Mouse (Mus musculus) Muller cell, postnatal 12 days (primary cell): ENCODE data around the gene Tacstd2.
"Not testable (repeated sequence)": the region's sequence is repeated elsewhere in the genome, so short reads cannot be mapped to it uniquely, and the experiment has no call there.

Source experiments
- DNase-seq: peaks from one replicate; pipeline ENCODE4 v3.0.0-alpha.2; 2015; ENCODE audit errors: inconsistent ontology term

Tacstd2 gene

DNA sequence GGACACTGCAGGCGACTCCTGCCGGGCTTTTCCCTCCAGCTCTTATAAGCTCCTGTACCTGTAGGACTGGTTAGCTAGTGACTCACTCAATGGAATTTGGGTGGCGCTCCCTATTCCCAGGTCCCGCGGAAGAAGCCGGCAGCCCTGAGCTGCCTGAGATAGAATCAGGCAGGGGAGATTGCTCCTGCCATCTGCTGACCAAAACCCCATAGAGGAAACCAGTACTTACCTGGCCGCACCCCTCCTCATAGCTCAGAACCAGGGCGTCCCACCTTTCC is at the start of gene Tacstd2:
Tacstd2 (minus strand) TSS at position 20 of the 278 bp plus-strand sequence.
- no peak for DNase-seq

DNA sequence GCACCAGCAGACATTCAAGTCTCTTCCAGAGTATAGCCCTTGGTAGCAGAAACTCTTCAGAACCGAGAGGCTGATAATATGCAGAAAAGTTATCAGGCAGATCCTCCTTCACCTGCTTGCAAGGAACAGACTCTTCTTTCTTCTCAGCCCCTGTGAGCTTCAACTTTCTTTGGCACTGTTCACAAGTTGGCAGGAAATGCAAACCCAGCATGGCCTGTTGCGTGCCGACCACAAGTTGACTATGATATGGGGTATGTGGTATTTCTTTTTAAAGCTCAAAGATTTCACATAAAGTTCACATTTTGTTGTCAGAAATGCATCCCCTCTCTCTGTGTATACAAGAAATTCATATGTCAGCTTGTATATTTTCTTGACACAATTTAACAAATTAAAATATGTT is 30.7 kb upstream of the Tacstd2 start:
- no peak for DNase-seq

- DNase-seq: no peak
Observed at GRCm38 (mm10) chr6:67555376-67555775, 19.8 kb upstream of the Tacstd2 start.

GRCm38 (mm10) chr6:67549550-67549949 is 14.0 kb upstream of the Tacstd2 start:
- DNase-seq: no peak

DNA sequence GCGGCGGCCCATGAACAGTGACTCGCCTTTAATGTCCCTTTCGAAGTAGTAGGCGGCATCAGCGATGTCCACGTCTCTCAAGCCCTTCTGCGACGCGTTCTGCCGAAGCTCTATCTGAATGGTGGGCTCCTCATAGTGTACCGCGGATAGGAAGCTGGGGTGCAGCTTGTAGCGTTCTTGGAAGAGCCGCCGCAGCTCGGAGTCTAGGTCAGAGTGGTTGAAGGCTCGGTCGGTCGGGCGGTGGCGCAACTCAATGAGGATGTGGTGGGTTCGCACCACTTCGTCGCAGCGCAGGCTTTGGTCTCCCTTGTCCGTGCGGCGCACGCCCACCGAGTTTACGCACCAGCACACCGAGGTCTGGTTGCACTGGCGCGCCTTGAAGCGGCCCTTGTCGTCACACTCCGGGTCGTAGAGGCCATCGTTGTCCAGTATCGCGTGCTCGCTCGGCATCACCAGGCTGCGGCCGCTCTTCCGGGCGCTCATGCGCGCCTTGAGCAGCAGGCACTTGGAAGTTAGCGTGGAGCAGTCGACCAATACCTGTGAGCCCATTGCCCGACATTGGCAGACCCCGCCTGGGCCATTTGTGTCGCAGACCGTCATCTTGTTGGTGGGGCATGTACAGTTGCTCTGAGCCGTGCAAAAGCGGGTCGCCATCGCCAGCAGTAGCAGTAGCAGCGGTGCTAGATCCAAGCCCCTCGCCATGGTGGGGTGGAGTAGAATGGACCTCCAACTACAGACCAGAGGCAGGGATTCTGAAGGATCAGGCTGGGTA is 405 bp downstream of the Tacstd2 start:
- peak; percentile 33 for DNase-seq

DNA sequence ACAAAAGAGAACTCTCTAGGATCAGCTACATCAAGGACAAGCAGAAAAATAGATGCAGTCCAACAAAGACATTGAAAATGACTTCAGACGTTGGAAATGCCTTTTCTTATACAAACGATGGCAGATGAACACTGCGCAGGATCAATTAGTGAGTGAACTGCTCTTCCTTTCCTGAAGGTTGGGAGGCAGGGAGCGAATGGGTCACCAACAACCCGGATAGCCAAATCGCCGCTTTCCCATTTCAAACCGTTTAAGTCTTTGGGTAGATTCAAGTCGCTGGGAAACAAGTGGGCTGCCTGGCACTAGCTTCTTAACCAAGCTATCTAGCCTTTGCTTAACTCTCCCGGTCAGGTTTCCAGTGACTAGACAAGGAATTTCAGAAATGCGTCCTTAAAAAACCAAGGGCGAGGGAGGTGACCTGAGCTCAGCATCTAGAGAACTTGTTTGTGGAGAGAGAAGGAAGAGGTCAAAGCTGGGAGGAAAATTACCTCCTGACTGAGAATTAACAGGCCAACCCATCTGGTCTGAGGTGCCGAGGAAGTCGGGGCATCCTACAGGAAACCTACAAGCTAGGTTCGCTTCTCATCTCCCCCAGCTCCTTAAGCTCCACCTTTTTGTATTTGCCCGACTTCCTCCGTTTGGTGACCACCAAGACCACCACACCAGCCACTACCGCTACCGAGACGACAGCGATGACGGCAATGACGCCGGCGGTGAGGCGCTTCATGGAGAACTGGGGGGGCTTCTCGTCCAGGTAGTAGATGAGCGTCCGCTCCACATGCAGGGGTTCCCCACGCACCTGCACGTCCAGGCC is 1.2 kb downstream of the Tacstd2 start:
- peak; percentile 46 for DNase-seq

DNA sequence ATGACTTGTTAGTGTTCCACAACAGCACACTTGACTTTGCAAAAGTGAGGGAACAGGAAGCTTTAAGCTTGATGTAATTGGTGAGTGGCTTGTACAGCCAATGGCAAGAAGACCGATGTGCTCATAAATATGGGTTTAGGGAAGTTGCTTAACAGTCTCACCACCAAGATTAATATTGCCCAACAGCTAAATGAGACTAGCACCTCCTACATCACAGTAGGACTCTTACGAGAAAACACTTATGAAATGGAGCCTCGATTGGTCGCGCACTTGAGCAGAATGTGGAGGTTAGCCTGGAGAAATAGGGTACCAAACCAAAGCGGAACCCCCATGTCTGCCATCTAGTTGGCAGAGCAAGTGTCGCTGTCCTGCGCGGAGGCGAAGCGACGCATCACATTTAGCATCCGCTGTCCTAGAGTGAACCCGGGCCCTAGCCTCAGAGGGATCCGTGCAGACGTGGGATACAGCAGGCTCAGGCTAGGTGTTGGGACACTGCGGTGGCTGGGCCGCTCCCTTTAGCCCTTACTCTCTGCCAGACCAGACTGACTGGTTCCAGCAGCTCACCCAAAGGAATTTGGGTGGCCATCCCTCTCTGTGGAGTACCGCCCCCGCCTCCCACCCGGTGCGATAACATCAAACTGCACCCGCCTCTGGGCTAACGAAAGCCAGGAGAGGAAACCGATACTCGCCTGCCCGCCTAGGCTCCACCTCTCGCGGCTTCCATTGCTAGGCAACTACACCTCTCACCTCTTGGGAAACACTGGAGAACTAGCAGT is 2.7 kb downstream of the Tacstd2 start:
- peak; percentile 36 for DNase-seq

DNA sequence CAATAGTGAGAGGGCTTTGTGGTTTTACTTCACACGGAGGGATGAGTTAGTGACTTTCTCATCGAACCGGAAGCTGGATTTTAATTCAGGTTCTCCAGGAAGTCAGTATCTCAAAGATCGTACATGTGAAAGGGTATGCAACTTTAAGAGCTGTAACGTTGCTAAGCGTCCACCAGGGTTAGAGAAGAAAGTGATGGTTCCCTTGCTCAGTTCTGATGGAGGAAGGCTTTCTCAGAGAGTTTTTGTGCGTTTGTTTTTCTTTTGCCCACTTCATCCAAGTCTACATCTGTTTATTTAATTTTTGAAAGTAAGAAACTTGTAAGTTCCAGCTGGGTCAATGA is 3.8 kb downstream of the Tacstd2 start:
- no peak for DNase-seq

GRCm38 (mm10) chr6:67530992-67531821 is 4.4 kb downstream of the Tacstd2 start:
- no peak for DNase-seq

DNA sequence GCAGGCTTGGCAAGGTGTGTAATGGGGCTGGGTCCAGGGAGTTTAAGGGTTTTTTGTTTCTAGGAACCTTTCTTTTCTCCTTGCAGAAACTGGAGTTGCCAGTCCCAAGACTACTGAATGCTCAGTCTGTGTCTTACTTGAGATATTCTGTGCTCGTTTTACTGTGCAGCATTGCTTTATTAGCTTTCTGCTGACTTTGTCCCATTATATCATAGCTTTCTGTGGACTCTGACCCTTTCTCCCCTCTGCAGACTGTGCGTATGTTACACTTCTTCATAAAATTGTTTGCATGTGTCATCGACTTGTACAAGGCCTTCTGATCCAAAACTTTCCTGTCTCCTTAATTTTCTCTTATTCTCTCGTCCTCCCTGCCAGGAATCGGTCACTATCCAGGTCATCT is 9.2 kb downstream of the Tacstd2 start:
- DNase-seq: no peak

DNA sequence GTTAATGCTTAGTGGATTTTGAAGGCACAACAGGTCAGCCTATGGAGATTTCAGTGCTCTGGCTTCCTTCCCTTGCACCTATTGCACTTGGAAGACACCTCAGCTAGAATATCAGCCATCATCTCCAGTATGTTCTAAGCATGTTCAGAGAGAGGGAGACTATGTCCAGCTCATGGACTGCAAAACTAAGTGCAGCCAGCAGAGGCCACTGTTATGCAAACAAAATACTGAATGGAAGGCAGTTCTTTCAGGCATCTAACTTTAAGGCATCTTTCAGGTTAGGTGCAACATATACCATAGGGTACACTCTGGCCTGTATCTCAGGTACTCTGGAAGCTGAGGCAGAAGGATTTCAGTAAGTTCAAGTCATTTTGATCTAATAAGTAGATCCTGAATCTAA is 24.8 kb downstream of the Tacstd2 start:
- DNase-seq: peak; percentile 17

DNA sequence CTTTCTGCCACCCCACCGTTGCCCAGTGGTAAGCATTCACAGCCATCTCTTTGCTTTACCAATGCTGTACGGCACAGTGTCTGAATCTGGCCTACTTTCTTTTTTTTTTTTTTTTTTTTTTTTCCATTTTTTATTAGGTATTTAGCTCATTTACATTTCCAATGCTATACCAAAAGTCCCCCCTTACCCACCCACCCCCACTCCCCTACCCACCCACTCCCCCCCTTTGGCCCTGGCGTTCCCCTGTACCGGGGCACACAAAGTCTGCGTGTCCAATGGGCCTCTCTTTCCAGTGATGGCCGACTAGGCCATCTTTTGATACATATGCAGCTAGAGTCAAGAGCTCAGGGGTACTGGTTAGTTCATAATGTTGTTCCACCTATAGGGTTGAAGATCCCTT is 33.7 kb downstream of the Tacstd2 start:
- not testable (repeated sequence) for DNase-seq

GRCm38 (mm10) chr6:67491755-67492154 is 43.8 kb downstream of the Tacstd2 start, which contains the start of gene Il23r:
Gene Il23r, minus strand, starts transcription at chr6:67491855.
- DNase-seq: no peak
